Mouse (Mus musculus) urinary bladder, postnatal 36 days (tissue): ENCODE results near the gene Zscan26.
"Not testable (repeated sequence)": the region's sequence is repeated elsewhere in the genome, so short reads cannot be mapped to it uniquely, and the experiment has no call there.

ENCODE experiments used
- DNase-seq, 2 experiments: peaks; one replicate each; pipeline ENCODE4 v3.0.0; 2022; ENCODE audit warnings: low spot score in 2 of 2, mixed read lengths in 1 of 2

Gene Zscan26

DNA sequence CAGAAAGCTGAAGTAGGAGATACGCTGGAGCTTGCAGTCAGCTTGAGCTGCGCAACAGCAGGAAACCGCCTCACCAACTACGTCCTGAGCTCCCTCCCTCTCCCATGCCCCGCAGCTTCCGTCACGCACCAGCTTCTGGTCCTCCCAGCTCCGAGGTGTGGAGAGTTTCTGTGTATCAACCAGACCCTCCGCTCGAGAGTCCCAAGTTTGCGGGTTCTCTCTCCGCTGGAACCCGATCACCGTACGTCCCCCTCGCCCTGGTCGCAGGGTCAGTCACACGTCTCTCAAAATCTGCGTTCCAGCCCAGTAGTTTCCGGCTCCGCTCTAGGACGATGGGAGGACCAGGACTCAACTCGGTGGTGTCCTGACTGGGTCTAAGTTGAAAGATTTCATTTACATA lies at the start of gene Zscan26:
Gene Zscan26 (minus strand): TSS at position 282 of the 400 bp plus-strand sequence.
- peak; percentile 82 to 84 for DNase-seq

GRCm38 (mm10) chr13:21502296-21502695 lies 48.8 kb upstream of the Zscan26 start:
- no peak for DNase-seq

DNA sequence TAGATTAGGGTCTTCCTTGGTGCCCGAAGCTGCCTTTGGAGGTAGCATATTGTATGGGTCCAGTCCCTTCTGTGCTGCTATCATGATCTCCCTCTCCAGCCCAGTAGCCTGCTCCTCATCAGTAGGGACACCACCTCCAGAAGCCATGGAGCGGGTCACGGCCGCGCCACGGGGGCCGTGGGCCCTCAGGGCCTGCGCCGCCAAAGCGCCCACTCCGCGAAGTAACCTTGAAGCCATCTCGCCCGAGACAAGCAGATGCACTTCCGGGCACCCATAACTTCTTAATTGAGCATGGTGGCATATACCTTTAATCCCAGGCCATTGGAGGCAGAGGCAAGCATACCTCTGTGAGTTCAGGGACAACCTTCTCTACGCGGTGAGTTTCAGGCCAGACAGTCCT lies 47.7 kb upstream of the Zscan26 start, which contains the start of gene Gm11273:
Gene Gm11273 (minus strand): TSS at position 237 of the 400 bp plus-strand sequence.
- DNase-seq, result not testable (repeated sequence)

DNA sequence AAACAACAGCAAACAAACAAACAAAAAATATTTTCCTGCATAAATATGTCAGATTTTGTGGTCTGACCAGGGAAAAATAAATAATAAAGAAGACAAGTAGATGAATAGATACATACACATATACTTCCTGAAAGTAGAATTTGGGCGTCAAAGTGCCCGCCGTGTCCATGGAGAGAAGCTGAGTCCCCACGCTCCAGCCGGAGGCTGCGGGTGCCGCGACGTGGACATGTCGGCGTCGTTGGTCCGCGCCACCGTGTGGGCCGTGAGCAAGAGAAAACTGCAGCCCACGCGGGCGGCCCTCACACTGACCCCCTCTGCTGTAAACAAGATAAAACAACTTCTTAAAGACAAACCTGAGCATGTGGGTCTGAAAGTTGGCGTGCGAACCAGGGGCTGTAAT lies 41.5 kb upstream of the Zscan26 start, which contains the start of gene AK157302:
Gene AK157302 (plus strand): TSS at position 144 of the 400 bp plus-strand sequence.
- DNase-seq, result no peak

- no peak for DNase-seq
These were observed 39.3 kb upstream of the Zscan26 start for GRCm38 (mm10) chr13:21492847-21493246.

DNA sequence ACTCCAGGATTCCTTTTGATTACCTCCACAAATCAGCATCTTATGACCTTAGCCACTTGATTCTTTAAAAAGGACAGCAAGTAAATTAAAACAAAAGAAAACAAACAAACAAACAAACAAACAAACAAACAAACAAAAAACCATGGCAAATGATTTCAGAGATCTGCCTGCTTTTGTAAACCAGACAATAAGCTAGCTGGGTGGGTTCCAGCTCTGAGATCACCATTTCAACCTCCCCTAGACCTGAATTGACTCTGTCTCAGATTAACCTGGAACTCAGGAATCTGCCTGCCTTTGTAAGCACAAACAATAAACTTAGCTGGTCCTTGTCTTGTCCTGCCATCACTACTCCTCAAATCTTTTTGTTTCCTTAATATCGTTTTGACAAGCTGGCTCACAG lies 33.4 kb upstream of the Zscan26 start:
- no peak for DNase-seq

- DNase-seq, result peak; percentile 54 to 69
These were observed 25.5 kb upstream of the Zscan26 start, which contains the start of the genes Zkscan4 and Gm10065 for GRCm38 (mm10) chr13:21478759-21479670. Gene Zkscan4, plus strand, starts transcription at chr13:21478907. Gene Gm10065, minus strand, starts transcription at chr13:21479441.

- DNase-seq, result no peak
These were observed 18.9 kb upstream of the Zscan26 start for GRCm38 (mm10) chr13:21472427-21472826.

GRCm38 (mm10) chr13:21469097-21469496 lies 15.6 kb upstream of the Zscan26 start:
- no peak for DNase-seq

DNA sequence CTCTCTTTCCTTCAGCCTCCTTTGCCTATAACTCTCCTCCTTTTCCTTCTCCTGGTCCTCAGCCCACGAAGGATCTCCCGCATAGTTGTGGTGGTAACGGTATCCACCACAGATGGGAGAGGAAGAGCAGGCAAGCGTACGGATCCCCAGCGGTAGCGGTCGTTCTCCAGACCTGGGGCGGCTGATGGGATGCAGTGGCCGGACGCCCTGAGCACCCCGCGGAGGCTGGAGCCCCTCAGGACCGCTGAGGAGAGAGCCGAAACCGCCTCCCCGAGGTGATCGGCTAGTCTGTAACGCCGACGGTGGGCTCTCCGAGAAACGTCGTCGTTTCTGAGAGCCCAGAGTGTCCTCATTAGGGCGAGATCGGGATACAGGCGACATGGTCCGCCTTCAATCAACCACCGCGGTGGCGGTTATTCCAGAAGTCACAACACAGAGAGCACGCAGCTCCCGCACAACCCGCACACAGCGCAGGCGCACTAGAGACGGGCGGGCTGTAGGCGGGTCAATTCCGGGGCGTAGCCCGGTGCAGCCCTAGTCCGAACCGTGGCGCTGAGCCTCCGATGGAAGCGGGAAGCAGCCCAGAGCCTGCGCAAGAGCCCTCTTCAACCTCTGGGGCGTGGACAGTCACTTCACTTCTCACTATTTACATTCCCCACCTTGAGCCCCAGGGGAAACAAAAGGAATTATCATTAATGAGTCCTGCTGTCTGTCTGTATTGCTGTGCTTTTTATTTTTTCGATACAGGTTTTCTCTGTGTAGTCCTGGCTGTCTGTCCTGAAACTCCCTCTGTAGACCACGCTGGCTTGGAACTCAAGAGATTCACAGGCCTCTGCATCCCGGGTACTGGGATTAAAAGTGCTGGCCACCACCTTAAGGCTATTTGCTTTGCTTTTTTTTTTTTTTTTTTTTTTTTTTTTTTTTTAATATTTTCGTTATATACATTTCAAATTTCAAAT lies 14.8 kb upstream of the Zscan26 start, which contains the start of gene Nkapl:
Gene Nkapl (minus strand): TSS at position 449 of the 959 bp plus-strand sequence.
- DNase-seq, result peak; percentile 75 to 83

DNA sequence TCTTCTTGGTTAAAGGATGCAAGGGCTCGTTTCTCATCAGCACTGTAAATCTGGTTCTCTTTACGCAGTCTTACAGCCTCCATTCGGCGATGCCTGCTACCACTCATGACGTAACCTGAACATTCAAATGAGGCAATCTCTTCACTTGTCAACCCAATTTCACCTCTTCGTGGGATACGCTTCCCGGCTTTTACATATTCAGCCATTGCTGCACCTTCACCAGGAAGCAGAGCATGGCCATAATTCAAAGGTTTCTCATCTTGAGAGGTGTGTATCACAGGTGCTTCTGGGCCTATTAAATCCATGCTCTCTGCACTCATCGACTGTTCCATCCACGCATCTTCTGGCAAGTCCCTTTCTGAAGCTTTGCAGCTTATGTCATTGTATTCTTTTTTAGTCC lies 13.8 kb upstream of the Zscan26 start:
- no peak for DNase-seq

GRCm38 (mm10) chr13:21462516-21462915 lies 9.0 kb upstream of the Zscan26 start:
- DNase-seq, result not testable (repeated sequence)

GRCm38 (mm10) chr13:21456347-21456746 lies 2.8 kb upstream of the Zscan26 start:
- DNase-seq, result no peak

- no peak for DNase-seq
These were observed 603 bp upstream of the Zscan26 start for GRCm38 (mm10) chr13:21454133-21454532.

DNA sequence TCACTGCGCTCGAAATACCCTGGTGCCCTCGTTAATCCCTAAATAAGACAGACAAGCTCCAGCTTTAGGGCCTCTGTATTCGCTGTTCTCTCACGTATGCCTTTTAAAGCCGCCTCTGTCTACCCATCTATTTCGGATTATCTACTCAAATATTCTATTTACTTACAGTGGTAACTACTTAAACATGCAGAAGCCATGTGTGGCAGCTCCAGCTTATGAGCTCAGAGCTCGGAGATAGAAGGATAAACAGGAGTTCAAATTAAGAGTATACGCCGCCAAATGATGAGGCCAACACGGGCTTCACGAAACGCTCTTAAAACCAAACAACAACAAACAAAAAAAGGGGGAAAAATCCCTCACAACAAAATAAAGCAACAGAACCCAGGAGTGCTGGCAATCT lies 488 bp downstream of the Zscan26 start:
- DNase-seq, result peak in 1 of 2 experiments; percentile 8

- no peak for DNase-seq
These were observed 5.5 kb downstream of the Zscan26 start for GRCm38 (mm10) chr13:21447856-21448614.

DNA sequence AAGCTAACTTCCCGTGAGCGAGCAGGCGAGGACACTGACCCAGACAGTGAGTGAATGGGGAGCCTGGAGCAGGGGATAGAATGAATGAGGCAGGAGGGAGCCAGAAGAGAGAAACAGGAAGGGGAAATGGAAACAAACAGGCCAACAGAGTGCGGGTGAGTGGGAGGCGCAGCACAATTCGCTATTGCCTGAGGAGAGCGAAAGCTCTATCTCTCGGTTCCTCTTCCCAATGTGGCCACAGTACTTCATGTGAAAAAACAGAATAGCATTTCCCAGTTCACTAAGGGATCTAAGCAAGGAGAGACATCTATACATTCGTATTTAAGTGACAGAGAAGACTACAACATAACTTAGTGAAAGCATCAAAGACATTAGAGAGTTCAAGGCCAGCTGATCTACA lies 6.7 kb downstream of the Zscan26 start:
- no peak for DNase-seq

DNA sequence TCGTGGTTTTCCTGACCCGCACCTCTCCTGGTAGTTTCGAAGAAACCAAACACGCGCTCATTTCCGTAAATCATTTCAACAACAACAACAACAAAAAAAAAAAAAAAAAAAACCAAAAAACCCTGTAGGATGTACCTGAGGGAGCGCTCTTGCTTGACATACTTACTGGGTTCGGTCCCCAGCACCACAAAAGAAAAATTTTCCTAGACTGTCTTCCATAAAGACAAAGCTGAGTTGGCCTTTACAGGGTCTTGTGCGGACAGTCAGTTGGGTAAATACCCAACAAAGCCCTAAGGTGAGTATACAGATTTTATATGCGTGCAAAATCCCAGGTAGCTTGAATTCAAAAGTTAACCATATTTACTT lies 12.3 kb downstream of the Zscan26 start:
- no peak for DNase-seq

DNA sequence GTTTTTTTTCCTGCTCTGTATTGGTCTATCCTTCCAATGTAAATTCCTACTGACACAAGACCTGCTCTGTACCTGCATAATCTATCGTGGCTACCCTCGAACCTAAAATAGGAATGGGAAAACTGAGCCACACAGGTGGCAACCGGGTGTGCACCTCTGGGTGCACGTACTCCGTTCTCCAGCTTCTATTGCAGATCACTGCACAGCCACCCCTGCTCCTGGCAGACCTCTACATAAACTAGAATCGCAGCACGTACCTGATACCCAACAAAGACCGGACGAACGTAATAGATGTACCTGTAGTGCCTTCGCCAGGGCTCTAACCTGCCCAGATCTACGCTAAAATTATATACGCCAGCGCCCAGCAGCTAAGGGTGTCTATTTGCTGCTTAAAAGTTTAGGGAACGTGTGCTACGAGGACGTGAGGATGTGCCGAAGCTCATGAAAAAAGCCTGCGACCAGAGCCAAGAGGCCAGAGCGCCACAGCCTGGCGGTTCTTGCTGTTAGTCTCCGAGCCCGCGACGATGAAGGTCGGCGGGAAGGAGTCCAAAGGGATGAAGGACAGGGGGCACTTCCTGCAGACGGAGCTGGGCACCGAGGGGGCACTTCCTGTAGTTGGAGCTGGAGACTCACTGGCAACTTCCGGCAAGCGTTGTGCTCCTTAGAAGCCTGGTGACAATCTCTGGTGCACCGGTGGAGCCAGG lies 12.9 kb downstream of the Zscan26 start, which contains the start of gene Pgbd1:
Gene Pgbd1 (minus strand): TSS at position 556 of the 704 bp plus-strand sequence.
- DNase-seq, result peak; percentile 46 to 62

- DNase-seq, result no peak
These were observed 18.1 kb downstream of the Zscan26 start for GRCm38 (mm10) chr13:21435476-21435875.
